Mouse (Mus musculus) kidney, postnatal 0 days (tissue): ENCODE measurements around the gene Diras2. TPM values are rescaled to one million over a fixed set of nuclear protein-coding genes. Genes with fewer than 3 reads are reported as not detected.

Experiments
- ATAC-seq: fragments of 200-750 bp; cut with Nextera tagmentation; replicated peaks from 2 replicates; pipeline ENCODE4 v1.8.0; 2017; ENCODE audit warnings: low read depth, moderate number of reproducible peaks, moderate TSS enrichment, moderate library complexity; ENCODE audit not compliant: low FRiP score
- DNase-seq: peaks from one replicate; pipeline ENCODE4 v3.0.0-alpha.2; 2016; ENCODE audit warnings: low spot score
- H3K27ac ChIP-seq: fragments of 300-500 bp; sonication (generic); 2 replicates; pipeline ENCODE4 v1.5.1; 2014; ENCODE audit warnings: mild to moderate bottlenecking
- H3K27me3 ChIP-seq: fragments of 300-500 bp; sonication (generic); 2 replicates; pipeline ENCODE4 v1.6.1; 2014; ENCODE audit warnings: low read length, mixed read lengths; ENCODE audit not compliant: insufficient read depth
- H3K36me3 ChIP-seq: fragments of 300-500 bp; sonication (generic); 2 replicates; pipeline ENCODE4 v1.6.1; 2014; ENCODE audit warnings: low read length, mixed read lengths; ENCODE audit not compliant: insufficient read depth
- H3K4me1 ChIP-seq: fragments of 300-500 bp; sonication (generic); replicated peaks from 2 replicates; pipeline ENCODE4 v1.6.1; 2014; ENCODE audit warnings: antibody characterized with exemption, low read length, mixed read lengths; ENCODE audit not compliant: insufficient read depth
- H3K4me2 ChIP-seq: fragments of 300-500 bp; sonication (generic); 2 replicates; pipeline ENCODE4 v1.6.1; 2014; ENCODE audit warnings: mild to moderate bottlenecking, low read length, moderate library complexity, mixed read lengths
- H3K4me3 ChIP-seq: fragments of 300-500 bp; sonication (generic); replicated peaks from 2 replicates; pipeline ENCODE4 v1.5.1; 2014; ENCODE audit warnings: low read depth, low read length
- H3K9ac ChIP-seq: fragments of 300-500 bp; sonication (generic); 2 replicates; pipeline ENCODE4 v1.6.1; 2014; ENCODE audit warnings: low read depth, low read length
- H3K9me3 ChIP-seq: fragments of 300-500 bp; sonication (generic); replicated peaks from 2 replicates; pipeline ENCODE4 v1.6.1; 2016; ENCODE audit warnings: low read length, inconsistent platforms, mixed read lengths
- CTCF ChIP-seq: IDR thresholded peaks from 2 replicates; pipeline ENCODE4 v1.5.1; 2016; ENCODE audit warnings: antibody characterized with exemption, low read depth, mild to moderate bottlenecking, moderate library complexity
- WGBS: fragments of 180-500 bp; shearing (Covaris S2); extraction: QIAGEN DNeasy Blood & Tissue Kit; methylation state at CpG from one replicate; pipeline ENCODE4 v1.1.7; 2014; 5-methylcytosine and 5-hydroxymethylcytosine counted together
- polyA plus RNA-seq: library from polyadenylated mRNA; unstranded; fragments of >200 nt; fragmentation: Nextera tagmentation; extraction: Ambion mirVana; gene quantifications from 2 replicates; pipeline ENCODE4 v1.2.1, GENCODE M21; 2015

Diras2 gene
- polyA plus RNA-seq, 1 experiment from 2014 or later, result 0.04 TPM

DNA sequence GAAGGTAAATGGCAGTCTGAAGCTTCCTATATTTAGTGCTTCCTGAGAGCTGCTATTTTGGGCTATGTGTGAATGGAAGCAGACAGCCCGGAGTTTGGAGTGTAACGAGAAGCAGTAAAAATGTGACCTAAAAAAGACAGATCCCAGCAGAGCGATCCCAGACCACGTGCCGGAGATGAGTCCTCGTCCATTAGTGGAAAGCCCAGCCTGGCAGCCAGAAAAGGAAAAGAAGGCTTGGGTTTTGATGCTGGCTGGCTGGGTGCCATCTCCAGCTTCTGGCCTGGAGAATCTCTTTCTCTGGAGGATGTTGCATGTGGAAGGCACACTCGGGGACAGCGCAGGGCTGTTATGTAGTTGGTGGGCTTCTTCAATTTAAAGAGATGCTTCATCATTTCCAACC, 29.4 kb downstream of the Diras2 start:
- H3K4me1 ChIP-seq, result no peaks in the 10 kb centered on the region
- ATAC-seq (no peak), DNase-seq (peak; percentile 19)
- H3K4me3 ChIP-seq, result no peak overlapping the region
- H3K27ac ChIP-seq, result no peak overlapping the region
- H3K9ac ChIP-seq, result no peak overlapping the region
- no peaks in the 10 kb centered on the region for H3K36me3 ChIP-seq
- TF ChIP-seq CTCF, result no peak
- WGBS, result 49% methylated on average over 8 of the region's 8 CpGs
- H3K4me2 ChIP-seq, result no peak overlapping the region
- no peaks in the 10 kb centered on the region for H3K9me3 ChIP-seq
- no peaks in the 10 kb centered on the region for H3K27me3 ChIP-seq

DNA sequence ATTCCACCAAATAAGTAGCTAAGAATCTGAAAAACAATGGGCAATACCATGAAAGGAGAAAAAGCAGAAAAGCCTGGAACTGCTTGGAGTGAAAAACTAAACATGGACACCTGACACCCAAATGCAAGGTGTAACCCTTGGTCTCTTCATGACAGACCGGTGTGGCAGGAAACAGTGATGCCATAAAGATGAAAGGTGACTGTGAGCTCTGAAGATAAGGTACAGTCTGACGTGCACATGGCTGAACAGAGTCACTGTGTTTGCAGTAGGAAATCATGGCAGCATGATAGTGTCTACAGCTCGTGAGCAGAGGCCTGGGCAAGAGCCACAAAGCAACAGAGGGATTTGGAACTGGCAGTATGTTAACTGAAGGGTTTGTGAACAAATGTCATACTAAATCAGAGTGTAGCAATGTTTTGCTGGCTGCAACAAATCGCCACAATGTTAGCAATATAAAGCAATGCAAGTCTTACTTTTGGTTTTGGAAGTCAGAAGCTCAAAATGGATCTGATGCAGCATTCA, 34.0 kb downstream of the Diras2 start:
- DNase-seq (no peak), ATAC-seq (no peak)
- Histone ChIP-seq H3K4me2 (no peak overlapping the region), H3K27me3 (no peaks in the 10 kb centered on the region), H3K36me3 (no peaks in the 10 kb centered on the region), H3K27ac (no peak overlapping the region), H3K4me1 (no peaks in the 10 kb centered on the region), H3K9ac (no peak overlapping the region), H3K4me3 (no peak overlapping the region), H3K9me3 (no peaks in the 10 kb centered on the region)
- TF ChIP-seq CTCF, result no peak
- WGBS, result 61% methylated on average over 4 of the region's 4 CpGs

DNA sequence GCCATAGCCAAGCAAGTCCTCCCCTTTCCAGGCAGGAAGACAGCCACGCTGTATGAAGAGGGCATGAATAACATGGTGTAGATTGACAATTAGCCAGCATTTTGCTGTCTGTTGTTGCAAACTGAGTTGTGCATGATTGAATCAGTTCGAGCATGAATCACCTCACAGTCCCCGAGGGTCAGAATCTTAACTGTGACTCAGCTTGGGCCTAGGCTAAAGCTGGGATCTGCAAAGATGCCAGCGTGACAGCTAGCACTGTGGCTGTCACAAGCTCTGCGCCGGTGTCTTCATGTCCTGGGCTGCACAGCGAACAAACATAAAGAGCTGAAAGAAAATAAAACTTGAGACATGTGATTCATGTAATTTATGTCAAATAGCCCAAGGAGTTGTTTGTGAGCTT, 42.3 kb downstream of the Diras2 start:
- Histone ChIP-seq H3K4me3 (no peak overlapping the region), H3K27me3 (no peaks in the 10 kb centered on the region), H3K4me2 (no peak overlapping the region), H3K4me1 (no peaks in the 10 kb centered on the region), H3K27ac (no peak overlapping the region), H3K9ac (no peak overlapping the region), H3K9me3 (no peaks in the 10 kb centered on the region), H3K36me3 (no peaks in the 10 kb centered on the region)
- no peak for ATAC-seq
- WGBS, result 76% methylated on average over 7 of the region's 7 CpGs
- DNase-seq, result no peak
- no peak for TF ChIP-seq CTCF

DNA sequence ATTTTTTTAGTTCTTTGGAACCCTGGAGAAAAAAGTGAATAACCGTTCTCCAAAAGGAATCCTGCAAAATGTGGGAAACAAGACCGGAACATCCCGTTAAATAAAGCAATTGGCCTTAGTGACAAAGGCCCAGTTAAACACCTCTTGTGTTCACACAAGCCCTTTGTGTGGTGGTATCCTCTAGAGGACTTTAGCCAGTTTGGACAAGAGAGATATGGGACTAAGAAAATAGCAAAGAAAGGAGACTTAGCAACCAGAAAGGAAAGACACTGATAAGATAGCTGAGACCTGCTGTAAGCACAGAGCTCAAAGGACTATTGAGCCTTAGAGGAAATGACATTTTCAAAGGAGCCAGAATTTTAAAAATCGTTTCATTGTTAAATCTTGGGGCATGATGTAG, 47.0 kb downstream of the Diras2 start:
- WGBS, result 86% methylated on average over 4 of the region's 4 CpGs
- Histone ChIP-seq H3K4me3 (no peak overlapping the region), H3K4me2 (no peak overlapping the region), H3K27ac (no peak overlapping the region), H3K27me3 (no peaks in the 10 kb centered on the region), H3K36me3 (no peaks in the 10 kb centered on the region), H3K9ac (no peak overlapping the region), H3K9me3 (no peaks in the 10 kb centered on the region), H3K4me1 (no peaks in the 10 kb centered on the region)
- DNase-seq (no peak), ATAC-seq (no peak)
- TF ChIP-seq CTCF, result no peak

DNA sequence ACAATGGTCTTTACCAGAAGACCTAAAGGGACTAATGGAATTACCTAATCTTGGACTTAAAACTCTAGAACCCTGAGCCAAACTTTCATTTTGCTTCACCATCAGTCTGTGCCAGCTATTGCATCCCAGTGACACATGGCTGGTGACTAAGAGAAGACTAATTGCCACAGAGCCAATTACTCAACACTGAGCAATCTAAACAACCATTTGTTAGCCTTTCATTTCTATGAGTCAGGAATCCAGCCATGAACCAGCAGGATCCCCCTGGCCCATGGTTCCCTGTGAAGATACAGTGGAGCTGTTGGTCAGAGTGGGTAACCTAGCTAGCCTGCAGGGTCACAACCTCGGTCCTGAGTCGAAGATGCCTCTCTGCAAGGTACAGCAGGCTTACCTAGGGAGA, 49.3 kb downstream of the Diras2 start:
- no peaks in the 10 kb centered on the region for H3K36me3 ChIP-seq
- H3K27ac ChIP-seq, result no peak overlapping the region
- no peak overlapping the region for H3K4me3 ChIP-seq
- no peak for ATAC-seq
- DNase-seq, result no peak
- H3K4me1 ChIP-seq, result no peaks in the 10 kb centered on the region
- no peaks in the 10 kb centered on the region for H3K9me3 ChIP-seq
- H3K27me3 ChIP-seq, result no peaks in the 10 kb centered on the region
- 85% methylated on average over 2 of the region's 2 CpGs for WGBS
- no peak overlapping the region for H3K4me2 ChIP-seq
- no peak for TF ChIP-seq CTCF
- H3K9ac ChIP-seq, result no peak overlapping the region

DNA sequence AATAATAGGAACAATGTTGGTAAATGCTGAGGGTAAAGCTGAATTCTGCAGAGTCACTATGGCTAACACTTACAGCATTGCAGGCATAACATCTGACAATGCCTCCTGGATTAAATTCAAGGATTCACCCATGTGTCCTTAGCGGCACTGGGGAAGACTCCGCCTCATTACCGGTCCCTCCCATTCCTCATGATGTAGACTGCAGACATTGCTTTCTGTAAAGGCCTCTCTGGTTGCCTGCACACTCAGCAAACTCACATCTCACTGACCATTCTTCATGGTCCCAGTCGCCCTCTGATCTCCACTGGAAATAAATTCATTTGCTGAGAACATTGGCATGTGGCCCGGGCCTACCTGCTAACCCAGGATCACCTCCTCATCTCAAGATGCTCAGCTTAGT, 51.9 kb downstream of the Diras2 start:
- Histone ChIP-seq H3K36me3 (no peaks in the 10 kb centered on the region), H3K4me2 (no peak overlapping the region), H3K4me1 (no peaks in the 10 kb centered on the region), H3K9ac (no peak overlapping the region), H3K27ac (no peak overlapping the region), H3K27me3 (no peaks in the 10 kb centered on the region), H3K4me3 (no peak overlapping the region), H3K9me3 (no peaks in the 10 kb centered on the region)
- no peak for TF ChIP-seq CTCF
- WGBS, result 87% methylated on average over 5 of the region's 5 CpGs
- DNase-seq, result no peak
- no peak for ATAC-seq

DNA sequence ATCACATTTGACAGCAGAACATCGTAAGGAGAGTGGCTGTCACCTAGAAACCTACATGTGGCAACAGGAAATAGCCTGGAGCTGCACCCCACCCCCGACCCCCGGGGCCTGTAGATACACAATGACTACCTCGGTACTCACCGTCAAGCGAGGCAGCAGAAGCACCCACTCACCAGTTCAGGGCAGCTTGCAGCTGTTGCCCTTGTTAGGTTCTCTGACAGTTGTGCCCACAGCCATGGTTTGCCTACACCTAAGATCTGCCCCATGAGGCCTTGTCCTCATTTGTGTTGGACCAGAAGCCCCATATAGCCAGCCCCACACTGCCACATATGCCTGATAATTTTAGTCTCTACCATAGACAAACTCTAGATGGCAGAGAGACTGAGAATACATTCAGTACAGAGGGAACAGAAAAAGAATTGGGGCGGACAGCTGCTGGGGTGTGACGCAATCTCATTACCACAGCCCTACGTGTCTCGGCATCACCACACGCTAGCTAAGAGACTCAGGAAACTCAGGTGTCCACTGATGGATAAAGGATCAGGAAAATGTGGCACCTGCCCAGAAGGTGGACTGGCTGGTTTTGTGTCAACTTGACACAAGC, 54.0 kb downstream of the Diras2 start:
- Histone ChIP-seq H3K9ac (no peak overlapping the region), H3K27me3 (no peaks in the 10 kb centered on the region), H3K4me1 (no peaks in the 10 kb centered on the region), H3K27ac (no peak overlapping the region), H3K4me2 (no peak overlapping the region), H3K36me3 (no peaks in the 10 kb centered on the region), H3K9me3 (no peaks in the 10 kb centered on the region), H3K4me3 (no peak overlapping the region)
- ATAC-seq (no peak), DNase-seq (no peak)
- WGBS, result 90% methylated on average over 11 of the region's 11 CpGs
- no peak for TF ChIP-seq CTCF
